Mouse (Mus musculus) lung, postnatal 0 days (tissue): Measurements from ENCODE around the gene Pip5k1b. TPM values are rescaled to one million over a fixed set of nuclear protein-coding genes. Genes with fewer than 3 reads are reported as not detected.

Experiments
- ATAC-seq: fragments of 200-750 bp; cut with Nextera tagmentation; 2 replicates; pipeline ENCODE4 v1.8.0; 2017; ENCODE audit warnings: moderate library complexity
- DNase-seq: peaks from one replicate; pipeline ENCODE4 v3.0.0-alpha.2; 2016; ENCODE audit warnings: low spot score
- H3K27ac ChIP-seq: fragments of 300-500 bp; sonication (generic); 2 replicates; pipeline ENCODE4 v1.5.1; 2014; ENCODE audit warnings: antibody characterized with exemption, mild to moderate bottlenecking, low read length, mixed read lengths
- H3K27me3 ChIP-seq: fragments of 300-500 bp; sonication (generic); replicated peaks from 2 replicates; pipeline ENCODE4 v1.6.1; 2014; ENCODE audit warnings: low read length, mixed read lengths; ENCODE audit not compliant: insufficient read depth
- H3K36me3 ChIP-seq: fragments of 300-500 bp; sonication (generic); 2 replicates; pipeline ENCODE4 v1.6.1; 2014; ENCODE audit warnings: low read length, mixed read lengths; ENCODE audit not compliant: insufficient read depth
- H3K4me1 ChIP-seq: fragments of 300-500 bp; sonication (generic); 2 replicates; pipeline ENCODE4 v1.6.1; 2014; ENCODE audit warnings: antibody characterized with exemption, low read depth, low read length, mixed read lengths; ENCODE audit not compliant: insufficient read depth
- H3K4me2 ChIP-seq: fragments of 300-500 bp; sonication (generic); replicated peaks from 2 replicates; pipeline ENCODE4 v1.6.1; 2014; ENCODE audit warnings: low read depth, mild to moderate bottlenecking, low read length, moderate library complexity, mixed read lengths
- H3K4me3 ChIP-seq: fragments of 300-500 bp; sonication (generic); 2 replicates; pipeline ENCODE4 v1.5.1; 2014; ENCODE audit warnings: low read depth, low read length
- H3K9ac ChIP-seq: fragments of 300-500 bp; sonication (generic); replicated peaks from 2 replicates; pipeline ENCODE4 v1.6.1; 2014; ENCODE audit warnings: low read depth, mild to moderate bottlenecking
- H3K9me3 ChIP-seq: fragments of 300-500 bp; sonication (generic); 2 replicates; pipeline ENCODE4 v1.6.1; 2016; ENCODE audit warnings: low read length, mixed read lengths
- CTCF ChIP-seq: IDR thresholded peaks from 2 replicates; pipeline ENCODE4 v1.5.1; 2016; ENCODE audit warnings: antibody characterized with exemption, mild to moderate bottlenecking
- EP300 ChIP-seq: IDR thresholded peaks from 2 replicates; pipeline ENCODE4 v1.6.1; 2016; ENCODE audit warnings: antibody characterized with exemption, mild to moderate bottlenecking, control low read depth
- WGBS: fragments of 180-500 bp; shearing (Covaris S2); extraction: QIAGEN DNeasy Blood & Tissue Kit; methylation state at CpG from one replicate; pipeline ENCODE4 v1.1.7; 2014; 5-methylcytosine and 5-hydroxymethylcytosine counted together
- polyA plus RNA-seq: library from polyadenylated mRNA; unstranded; fragments of >200 nt; fragmentation: Nextera tagmentation; extraction: Ambion mirVana; gene quantifications from 2 replicates; pipeline ENCODE4 v1.2.1, GENCODE M21; 2015

The Pip5k1b gene
- polyA plus RNA-seq, 1 experiment from 2014 or later: 14.5 TPM

- H3K27ac ChIP-seq: no peak overlapping the region
- ATAC-seq (no peak), DNase-seq (no peak)
- no peaks in the 10 kb centered on the region for H3K27me3 ChIP-seq
- peaks cover 4% of the 10 kb centered on the region; the same call in 1 of the 2 replicates for H3K4me1 ChIP-seq
- WGBS: 77% methylated on average over 9 of the region's 9 CpGs
- no peak for TF ChIP-seq EP300
- TF ChIP-seq CTCF: no peak
- no peaks in the 10 kb centered on the region for H3K9me3 ChIP-seq
- H3K36me3 ChIP-seq: no peaks in the 10 kb centered on the region
- no peak overlapping the region for H3K9ac ChIP-seq
- H3K4me3 ChIP-seq: no peak overlapping the region
- no peak overlapping the region for H3K4me2 ChIP-seq
These were observed 239.5 kb downstream of the Pip5k1b start for GRCm38 (mm10) chr19:24316060-24316725.

DNA sequence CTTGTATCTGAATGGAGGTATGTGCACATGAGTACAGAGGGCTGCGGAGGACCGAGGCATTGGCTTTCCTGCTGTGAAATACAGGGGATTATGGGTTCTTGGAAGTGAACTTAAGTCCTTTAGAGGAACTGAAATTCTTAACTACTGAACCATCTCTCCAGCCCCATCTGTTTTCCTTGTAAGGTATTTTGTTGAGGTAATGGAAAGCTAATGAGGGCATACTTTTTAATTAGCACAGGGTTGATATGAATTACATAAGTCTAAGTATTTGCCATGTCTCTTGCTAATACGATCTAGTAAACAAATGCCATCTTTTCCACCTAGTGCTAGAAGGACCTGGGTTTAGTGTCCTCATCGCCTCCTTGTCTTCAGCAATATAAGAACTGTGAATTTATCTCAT, 240.4 kb downstream of the Pip5k1b start:
- no peaks in the 10 kb centered on the region for H3K9me3 ChIP-seq
- H3K9ac ChIP-seq: no peak overlapping the region
- H3K4me2 ChIP-seq: no peak overlapping the region
- no peaks in the 10 kb centered on the region for H3K27me3 ChIP-seq
- H3K4me1 ChIP-seq: no peaks in the 10 kb centered on the region
- TF ChIP-seq EP300: no peak
- no peak for TF ChIP-seq CTCF
- WGBS: 93% methylated on average over 4 of the region's 4 CpGs
- no peak overlapping the region for H3K4me3 ChIP-seq
- no peaks in the 10 kb centered on the region for H3K36me3 ChIP-seq
- H3K27ac ChIP-seq: no peak overlapping the region
- DNase-seq: no peak
- ATAC-seq: no peak

DNA sequence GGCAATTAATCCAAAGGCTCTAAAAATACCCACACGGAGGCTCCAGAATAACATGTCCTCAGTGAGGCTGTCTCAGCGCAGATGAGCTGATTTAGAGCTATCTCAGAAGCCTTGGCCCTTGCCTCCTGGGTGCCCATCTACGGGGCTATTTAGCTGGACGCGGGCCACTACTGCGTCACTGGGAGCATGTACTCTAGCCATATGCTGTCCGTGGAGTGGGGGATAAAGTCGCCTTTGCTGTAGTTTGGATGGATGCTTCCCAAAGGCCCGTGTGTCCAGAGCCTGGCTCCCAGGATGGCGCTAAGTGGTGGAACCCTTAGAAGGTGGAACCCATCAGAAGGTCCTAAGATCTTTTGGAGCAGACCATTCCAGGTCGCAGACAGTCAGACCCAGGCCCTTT, 241.0 kb downstream of the Pip5k1b start:
- H3K4me3 ChIP-seq: no peak overlapping the region
- TF ChIP-seq EP300 (no peak), CTCF (no peak)
- H3K27me3 ChIP-seq: no peaks in the 10 kb centered on the region
- no peak overlapping the region for H3K27ac ChIP-seq
- ATAC-seq (no peak), DNase-seq (no peak)
- H3K9ac ChIP-seq: no peak overlapping the region
- H3K4me1 ChIP-seq: no peaks in the 10 kb centered on the region
- H3K9me3 ChIP-seq: no peaks in the 10 kb centered on the region
- 92% methylated on average over 11 of the region's 11 CpGs for WGBS
- no peaks in the 10 kb centered on the region for H3K36me3 ChIP-seq
- no peak overlapping the region for H3K4me2 ChIP-seq

- Histone ChIP-seq H3K9ac (no peak overlapping the region), H3K27me3 (no peaks in the 10 kb centered on the region), H3K4me3 (no peak overlapping the region), H3K4me2 (no peak overlapping the region), H3K27ac (no peak overlapping the region), H3K9me3 (no peaks in the 10 kb centered on the region), H3K4me1 (peaks cover 7% of the 10 kb centered on the region; the same call in 1 of the 2 replicates), H3K36me3 (no peaks in the 10 kb centered on the region)
- no peak for TF ChIP-seq EP300
- no peak for TF ChIP-seq CTCF
- WGBS: 80% methylated on average over 12 of the region's 12 CpGs
- no peak for ATAC-seq
- no peak for DNase-seq
These were observed 242.9 kb downstream of the Pip5k1b start for GRCm38 (mm10) chr19:24312556-24313342.

DNA sequence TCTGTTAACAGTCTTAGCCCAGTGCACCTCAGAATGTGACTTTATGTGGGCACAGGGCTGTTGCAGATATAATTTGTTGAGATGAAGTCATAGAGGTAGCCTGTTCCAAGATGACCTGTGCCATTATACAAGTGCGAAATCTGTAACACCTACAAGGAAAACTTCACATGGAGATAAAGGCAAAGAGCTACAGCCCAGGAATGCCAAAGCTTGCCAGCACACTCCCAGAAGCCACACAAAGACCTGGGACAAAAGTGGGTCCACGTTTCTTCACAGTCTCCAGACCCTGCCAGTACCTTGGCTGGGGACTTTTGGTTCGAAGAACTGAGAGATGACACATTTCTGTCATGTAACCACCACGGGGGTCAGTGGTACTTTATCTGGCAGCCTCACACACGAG, 243.6 kb downstream of the Pip5k1b start:
- H3K4me2 ChIP-seq: no peak overlapping the region
- no peak overlapping the region for H3K27ac ChIP-seq
- TF ChIP-seq EP300: no peak
- TF ChIP-seq CTCF: no peak
- H3K9me3 ChIP-seq: no peaks in the 10 kb centered on the region
- ATAC-seq (no peak), DNase-seq (no peak)
- no peaks in the 10 kb centered on the region for H3K36me3 ChIP-seq
- no peak overlapping the region for H3K9ac ChIP-seq
- H3K27me3 ChIP-seq: no peaks in the 10 kb centered on the region
- peaks cover 11% of the 10 kb centered on the region; the same call in 1 of the 2 replicates for H3K4me1 ChIP-seq
- H3K4me3 ChIP-seq: no peak overlapping the region
- 64% methylated on average over 5 of the region's 5 CpGs for WGBS

GRCm38 (mm10) chr19:24308305-24308705, 247.4 kb downstream of the Pip5k1b start:
- H3K9ac ChIP-seq: no peak overlapping the region
- H3K4me3 ChIP-seq: no peak overlapping the region
- H3K4me1 ChIP-seq: peaks cover 11% of the 10 kb centered on the region; the same call in 1 of the 2 replicates
- H3K27me3 ChIP-seq: no peaks in the 10 kb centered on the region
- H3K9me3 ChIP-seq: no peaks in the 10 kb centered on the region
- DNase-seq (peak; percentile 54), ATAC-seq (peak; percentile 69)
- TF ChIP-seq CTCF (peak; percentile 13), EP300 (0 out of 2 replicates have a peak, but pooled peaks have one; percentile 1)
- no peak overlapping the region for H3K4me2 ChIP-seq
- WGBS: 5% methylated on average over 5 of the region's 5 CpGs
- H3K27ac ChIP-seq: peak overlapping the region; percentile 51
- no peaks in the 10 kb centered on the region for H3K36me3 ChIP-seq
